Mouse (Mus musculus): ENCODE measurements at regions not wholly inside any gene's neighbourhood (a gene's known extent, or its start where the extent isn't known, plus 50 kb on each side); places are given as distances from the start of the nearest gene placed in this dataset.

GRCm38 (mm10) chr16:24068250-24068813 is 79.7 kb upstream of the Bcl6 start:
- intact Hi-C loops (cut with DNase I), result no loop called here
- no peak for DNase-seq

DNA sequence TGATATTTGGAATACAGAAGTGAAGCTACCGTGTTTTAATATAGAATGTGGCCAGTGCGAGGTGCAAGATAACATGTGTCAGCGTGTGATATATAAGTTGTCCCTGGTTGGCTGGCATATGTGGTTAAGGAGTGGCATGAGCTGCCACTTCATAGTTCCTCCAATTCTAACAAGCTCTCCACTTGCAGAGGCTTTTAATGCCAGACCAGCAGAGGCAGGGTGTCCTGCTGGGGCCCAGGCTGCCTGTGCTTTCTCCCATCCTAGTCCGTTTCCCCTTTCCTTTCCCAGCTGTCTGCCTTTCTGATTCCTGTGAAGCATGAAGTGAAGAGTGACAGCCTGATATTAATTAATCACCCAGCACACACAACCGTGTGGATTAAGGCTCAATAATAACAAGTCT is 73.7 kb upstream of the Bcl6 start:
- no peak for DNase-seq
- intact Hi-C loops (cut with DNase I), result no loop called here

DNA sequence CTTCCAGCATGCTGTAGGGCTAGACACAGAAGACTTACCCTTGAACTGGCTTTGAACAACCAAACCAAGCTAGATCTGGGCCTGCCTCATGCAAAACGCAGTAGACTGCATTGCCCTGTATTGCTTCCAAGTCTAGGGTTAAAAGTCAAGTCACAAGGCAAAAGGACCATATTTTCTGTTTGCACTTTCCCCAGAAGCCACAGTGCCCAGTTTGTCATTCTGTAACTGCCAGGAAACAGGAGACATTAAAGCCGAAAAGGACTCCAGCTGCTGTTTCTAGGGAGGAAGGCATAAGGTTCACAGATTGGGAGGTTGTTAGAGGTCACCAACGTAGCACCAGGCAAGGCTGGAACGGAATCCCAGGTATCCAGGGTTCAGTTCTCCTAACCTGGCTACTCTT is 72.8 kb upstream of the Bcl6 start:
- DNase-seq, result no peak
- intact Hi-C loops (cut with DNase I), result no loop called here

- intact Hi-C loops (cut with DNase I), result no loop called here
- DNase-seq, result no peak
Observed at GRCm38 (mm10) chr16:24059090-24059600, 70.5 kb upstream of the Bcl6 start.

- DNase-seq, result no peak
- intact Hi-C loops (cut with DNase I), result no loop called here
Observed at GRCm38 (mm10) chr16:24056885-24057531, 68.4 kb upstream of the Bcl6 start.

GRCm38 (mm10) chr16:24056123-24056884 is 67.7 kb upstream of the Bcl6 start:
- no peak for DNase-seq
- intact Hi-C loops (cut with DNase I), result no loop called here

GRCm38 (mm10) chr16:24054293-24054692 is 65.6 kb upstream of the Bcl6 start:
- intact Hi-C loops (cut with DNase I), result no loop called here
- no peak for DNase-seq

- intact Hi-C loops (cut with DNase I), result no loop called here
- DNase-seq, result no peak
Observed at GRCm38 (mm10) chr16:24053403-24053802, 64.8 kb upstream of the Bcl6 start.

GRCm38 (mm10) chr16:24050856-24051640 is 62.4 kb upstream of the Bcl6 start:
- no peak for DNase-seq
- intact Hi-C loops (cut with DNase I), result no loop called here

GRCm38 (mm10) chr16:24043779-24044178 is 55.1 kb upstream of the Bcl6 start:
- DNase-seq, result no peak
- intact Hi-C loops (cut with DNase I), result no loop called here

DNA sequence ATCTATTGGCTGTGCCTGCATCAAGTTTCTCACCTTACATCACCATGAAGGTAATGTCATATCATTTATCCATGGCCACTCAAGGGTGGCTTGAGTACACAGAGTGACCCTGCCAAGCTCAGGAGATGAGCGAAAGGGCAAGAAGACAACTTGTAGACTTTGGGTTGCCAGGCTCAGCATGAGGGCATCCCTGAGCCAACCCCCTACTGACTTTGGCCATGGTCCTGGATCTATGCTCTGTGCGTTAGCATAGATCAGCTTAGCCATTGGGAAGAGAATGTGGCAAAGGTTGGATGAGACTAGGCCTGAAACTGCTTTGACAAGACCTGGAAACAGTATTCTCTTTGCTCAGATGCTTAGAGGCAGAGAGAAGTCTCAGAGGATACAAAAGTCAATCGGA is 54.3 kb upstream of the Bcl6 start:
- no peak for DNase-seq
- intact Hi-C loops (cut with DNase I), result no loop called here

GRCm38 (mm10) chr16:24042216-24042615 is 53.6 kb upstream of the Bcl6 start:
- intact Hi-C loops (cut with DNase I), result no loop called here
- DNase-seq, result no peak

DNA sequence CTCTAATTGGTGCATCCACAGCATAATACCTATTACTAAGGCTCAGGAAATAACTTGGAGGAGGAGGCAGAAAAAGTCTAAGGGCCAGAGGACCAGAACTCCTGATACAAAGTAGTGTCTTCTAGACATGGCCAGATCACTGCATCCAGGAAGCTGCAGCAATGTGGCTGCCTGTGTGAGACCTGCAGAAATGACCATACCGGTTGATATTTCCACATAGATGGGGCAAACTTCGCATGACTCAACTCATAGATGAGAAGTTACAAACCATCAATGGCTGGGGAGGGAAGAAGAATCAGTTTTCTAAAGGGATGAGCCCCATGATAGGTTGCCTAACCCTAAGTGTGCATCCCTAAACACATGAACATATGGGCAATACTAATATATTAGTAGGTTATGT is 52.8 kb upstream of the Bcl6 start:
- DNase-seq, result no peak
- intact Hi-C loops (cut with DNase I), result no loop called here

DNA sequence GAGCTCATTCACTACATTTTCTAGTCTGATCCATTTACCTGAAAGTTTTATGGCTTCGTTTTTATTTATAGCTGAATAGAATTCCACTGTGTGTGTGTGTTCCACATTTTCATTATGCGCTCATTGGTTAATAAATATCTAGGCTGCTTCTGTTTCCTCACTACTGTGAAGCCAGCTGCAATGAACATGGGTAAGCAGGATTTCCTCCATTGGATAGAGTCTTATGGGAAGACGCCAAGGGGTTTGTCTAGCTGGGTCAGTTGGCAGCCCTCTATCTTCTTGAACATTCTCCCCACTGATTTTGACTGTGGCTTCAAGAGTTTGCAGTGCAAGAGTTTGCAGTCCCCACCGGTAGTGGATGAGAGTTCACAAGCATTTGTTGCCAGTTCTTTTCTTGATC is 51.1 kb upstream of the Bcl6 start:
- DNase-seq, result peak in 1 of 2 experiments; percentile 7
- intact Hi-C loops (cut with DNase I), result no loop called here
